Mouse (Mus musculus) spleen, adult 10 weeks (tissue): ENCODE results near the gene Pex11g. TPM values are rescaled to one million over a fixed set of nuclear protein-coding genes. Genes with fewer than 3 reads are reported as not detected.

ENCODE experiments used
- polyA plus RNA-seq: library from polyadenylated mRNA; stranded (reverse); fragments of 350-450 nt; fragmentation: Illumina TruSeq; extraction: RNeasy Lipid Tissue Mini Kit (QIAGEN cat#74804); gene quantifications from one replicate; pipeline ENCODE4 v1.2.3, GENCODE M21; 2015; ENCODE audit warnings: low replicate concordance; ENCODE audit not compliant: insufficient read depth

The Pex11g gene
- polyA plus RNA-seq, result 2.1 TPM

DNA sequence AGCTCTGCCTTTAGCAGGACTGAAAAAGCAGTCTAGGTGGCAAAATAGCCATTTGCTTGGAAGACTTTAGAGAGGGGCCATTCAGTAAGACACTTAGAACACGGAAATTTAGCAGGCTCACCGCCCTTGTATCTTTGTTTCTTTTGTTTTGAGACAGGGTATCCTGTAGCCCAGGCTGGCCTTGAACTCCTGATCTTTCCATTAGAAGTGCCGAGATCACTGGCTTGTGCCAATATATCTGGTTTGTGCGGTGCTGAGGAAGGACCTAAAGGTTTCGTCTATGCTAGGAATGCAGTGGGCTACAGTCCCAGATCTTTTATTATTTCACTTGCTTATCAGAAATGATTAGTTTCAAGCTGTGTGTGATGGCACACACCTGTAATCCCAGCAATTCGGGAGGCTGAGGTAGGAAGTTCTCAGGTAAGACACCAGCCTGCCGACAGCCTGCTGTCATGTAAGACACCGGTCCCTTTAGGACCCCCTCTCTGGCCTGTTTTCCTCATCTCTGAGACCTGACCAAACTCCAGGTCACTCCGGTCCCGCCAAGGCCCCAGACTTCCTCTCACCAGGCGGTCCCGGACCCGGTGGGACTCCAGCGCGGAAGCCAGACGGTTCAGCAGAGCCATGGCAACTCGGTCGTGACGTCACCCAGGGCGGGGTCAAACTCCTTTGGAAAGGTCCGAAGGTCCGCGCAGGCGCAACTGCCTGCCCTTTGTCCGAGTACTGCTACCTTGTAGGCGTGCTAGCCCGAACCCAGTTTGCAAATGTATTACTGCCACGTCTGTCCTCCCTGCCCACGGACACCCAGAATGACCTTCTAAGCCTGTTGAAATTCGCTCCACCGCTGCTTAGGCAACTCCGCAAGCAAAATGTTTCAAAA, at the start of gene Pex11g:
Pex11g (minus strand) TSS at position 675 of the 880 bp plus-strand sequence.

GRCm38 (mm10) chr8:3515260-3515671, 47.8 kb upstream of the Pex11g start, which contains the start of gene Pnpla6:
Gene Pnpla6, plus strand, starts transcription at chr8:3515384.

GRCm38 (mm10) chr8:3500235-3501090, 33.0 kb upstream of the Pex11g start, which contains the start of gene Mcoln1:
Gene Mcoln1, plus strand, starts transcription at chr8:3500457.

DNA sequence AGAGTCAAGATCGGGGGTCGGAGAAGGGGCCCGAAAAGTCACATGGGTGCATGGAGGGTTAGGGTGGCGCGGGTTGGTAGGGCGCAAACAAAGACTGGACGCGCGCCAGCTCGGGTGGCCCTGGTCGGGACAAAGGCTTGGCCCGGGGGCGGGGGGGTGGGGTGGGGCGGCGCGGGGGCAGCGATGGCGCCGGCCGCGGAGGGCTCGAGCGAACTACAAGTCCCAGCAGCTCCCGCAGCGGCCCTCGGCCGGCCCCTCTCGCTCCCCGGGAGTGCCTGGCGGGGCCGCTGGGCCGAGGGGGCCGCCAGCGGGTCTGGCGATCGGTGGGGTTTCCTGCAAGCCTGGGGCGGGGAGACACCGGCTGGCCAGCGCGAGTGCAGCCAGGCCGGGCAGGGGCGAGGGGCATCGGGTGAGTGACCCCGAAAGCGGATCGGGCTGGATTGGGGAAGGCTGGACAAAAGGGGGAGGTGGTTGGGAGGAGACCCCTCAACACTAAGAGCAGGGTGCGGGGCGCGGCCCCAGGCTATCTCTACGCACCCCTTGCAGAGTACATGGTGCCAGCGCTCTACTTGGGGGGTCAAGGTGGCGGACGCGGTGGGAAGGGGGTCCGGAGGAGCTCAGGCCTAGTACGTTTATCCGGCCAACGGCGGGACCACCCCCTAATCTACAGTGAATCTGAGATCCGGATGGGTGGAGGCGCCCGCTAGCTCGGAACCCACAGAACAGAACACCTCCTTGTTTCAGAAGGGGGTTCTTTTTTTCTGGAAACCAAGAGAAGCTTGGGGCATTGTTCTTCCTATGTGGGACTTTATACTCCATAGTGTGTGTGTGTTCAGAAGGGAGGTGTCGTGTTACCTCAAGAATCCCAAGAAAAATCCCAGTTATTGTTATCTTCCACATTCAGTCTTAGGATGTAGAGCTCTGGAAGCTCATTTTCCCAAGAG, 25.7 kb upstream of the Pex11g start, which contains the start of gene Zfp358:
Zfp358 (plus strand) TSS at position 238 of the 944 bp plus-strand sequence.

DNA sequence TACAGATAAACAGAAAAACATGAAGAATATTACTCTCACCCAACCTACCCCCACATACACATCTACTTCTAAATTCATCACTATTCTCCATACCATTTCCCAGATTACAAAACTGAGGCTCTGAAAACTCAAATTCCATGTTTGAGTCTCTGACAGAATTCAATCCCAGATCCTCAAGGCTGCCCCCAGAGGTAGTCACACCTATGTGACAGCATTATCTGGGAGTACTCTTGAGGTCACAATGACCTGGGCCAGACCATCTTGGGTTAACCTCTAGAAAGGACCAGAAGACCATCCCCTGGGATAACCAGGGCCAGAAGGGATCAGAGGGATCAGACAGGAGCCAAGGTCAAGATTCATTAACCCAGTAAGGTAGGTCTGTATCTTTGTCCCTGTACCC, 3.1 kb upstream of the Pex11g start, which contains the start of gene Tex45:
Tex45 (plus strand) TSS at position 301 of the 400 bp plus-strand sequence.

Other genes with a start within 250 kb of the Pex11g start
- gene Insr, start 188.1 kb downstream of the Pex11g start, polyA plus RNA-seq, result 21.4 TPM
- gene A430078G23Rik, start 114.3 kb downstream of the Pex11g start, polyA plus RNA-seq, result 49.1 TPM
- gene Arhgef18, start 74.7 kb downstream of the Pex11g start, polyA plus RNA-seq, result 73.9 TPM
- gene Tex45, start 3.2 kb upstream of the Pex11g start, polyA plus RNA-seq, result not detected
- gene Zfp358, start 25.5 kb upstream of the Pex11g start, polyA plus RNA-seq, result 7.4 TPM
- gene Mcoln1, start 32.8 kb upstream of the Pex11g start, polyA plus RNA-seq, result 78.9 TPM
- gene Pnpla6, start 47.7 kb upstream of the Pex11g start, polyA plus RNA-seq, result 33.6 TPM
- not detected for gene C330021F23Rik, start 100.3 kb upstream of the Pex11g start, polyA plus RNA-seq
- gene Camsap3, start 119.6 kb upstream of the Pex11g start, polyA plus RNA-seq, result 1.0 TPM
- 22.1 TPM for gene Xab2, start 153.6 kb upstream of the Pex11g start, polyA plus RNA-seq
- gene Pet100, start 153.9 kb upstream of the Pex11g start, polyA plus RNA-seq, result 89.0 TPM
- gene Pcp2, start 157.9 kb upstream of the Pex11g start, polyA plus RNA-seq, result not detected
- gene Stxbp2, start 163.3 kb upstream of the Pex11g start, polyA plus RNA-seq, result 124 TPM
- 1.4 TPM for gene Retn, start 188.1 kb upstream of the Pex11g start, polyA plus RNA-seq
- 28.2 TPM for gene Mcemp1, start 198.1 kb upstream of the Pex11g start, polyA plus RNA-seq
- 4.0 TPM for gene Fcor, start 204.7 kb upstream of the Pex11g start, polyA plus RNA-seq
- gene Trappc5, start 208.6 kb upstream of the Pex11g start, polyA plus RNA-seq, result 29.4 TPM
- gene Fcer2a, start 226.5 kb upstream of the Pex11g start, polyA plus RNA-seq, result 361 TPM